Mouse (Mus musculus): ENCODE measurements around the gene Slc34a2. TPM values are rescaled to one million over a fixed set of nuclear protein-coding genes. Genes with fewer than 3 reads are reported as not detected.

Slc34a2 gene
- total RNA-seq, 2 experiments from 2014 or later = 0.14 TPM; not detected in 1

GRCm38 (mm10) chr5:53023432-53023831 lies 14.4 kb upstream of the Slc34a2 start:
- no peak for DNase-seq (ENCODE audit: low spot score in 2 of 2)
- intact Hi-C loops (cut with DNase I) = no loop called here

DNA sequence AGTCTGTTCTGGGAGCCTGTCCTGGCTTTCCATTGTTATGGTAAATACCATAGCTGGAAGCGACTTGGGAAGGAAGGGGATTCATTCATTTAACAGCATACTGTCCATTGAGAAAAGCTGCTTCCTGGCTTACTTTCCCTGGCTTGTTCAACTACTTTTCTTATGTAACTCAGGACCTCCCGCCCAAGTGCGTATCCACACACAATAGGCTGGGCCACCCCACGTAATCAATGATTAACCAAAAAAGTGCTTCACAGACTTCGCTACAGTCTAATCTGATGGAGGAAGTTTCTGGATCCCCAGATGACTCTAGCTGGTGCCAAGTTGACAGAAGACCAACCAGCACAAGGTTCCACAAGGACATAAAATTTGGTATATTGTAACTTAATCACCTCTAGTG lies 14.0 kb upstream of the Slc34a2 start:
- intact Hi-C loops (cut with DNase I) = no loop called here
- DNase-seq (ENCODE audit: low spot score in 2 of 2) = no peak

DNA sequence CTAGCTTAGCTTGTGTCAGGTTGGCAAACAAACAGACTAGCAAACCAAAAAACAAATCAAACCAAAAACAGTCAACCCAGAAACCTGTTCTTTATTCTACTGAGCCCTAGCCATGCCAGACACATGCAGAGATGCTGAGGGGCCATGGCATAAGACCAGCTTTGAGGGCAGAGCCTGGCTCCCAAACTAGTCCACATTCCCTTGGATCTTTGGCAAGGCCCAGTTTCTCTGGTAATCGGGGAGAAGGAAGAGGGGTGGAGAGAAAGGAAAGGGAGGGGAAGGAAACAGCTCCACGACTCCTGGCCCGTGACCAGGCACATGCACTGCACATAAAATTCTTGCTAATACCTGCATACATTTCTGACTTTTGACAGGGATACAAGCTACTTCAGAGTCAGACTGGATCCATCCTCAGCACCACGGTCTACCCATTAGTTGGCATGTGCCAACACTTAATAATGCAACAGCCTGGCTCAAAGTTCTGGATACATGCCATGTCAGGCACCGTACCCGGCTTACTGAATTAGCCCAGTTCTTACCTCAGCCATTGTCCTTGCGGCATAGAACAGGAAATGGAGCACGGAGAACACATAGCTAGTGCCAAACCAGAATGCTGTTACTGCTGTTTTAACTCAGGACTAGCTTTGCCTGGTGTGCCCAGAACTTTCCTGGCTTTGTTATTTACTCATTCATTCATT lies 12.5 kb upstream of the Slc34a2 start:
- DNase-seq (ENCODE audit: low spot score in 2 of 2) = peak in 1 of 2 experiments; percentile 4
- intact Hi-C loops (cut with DNase I) = no loop called here

DNA sequence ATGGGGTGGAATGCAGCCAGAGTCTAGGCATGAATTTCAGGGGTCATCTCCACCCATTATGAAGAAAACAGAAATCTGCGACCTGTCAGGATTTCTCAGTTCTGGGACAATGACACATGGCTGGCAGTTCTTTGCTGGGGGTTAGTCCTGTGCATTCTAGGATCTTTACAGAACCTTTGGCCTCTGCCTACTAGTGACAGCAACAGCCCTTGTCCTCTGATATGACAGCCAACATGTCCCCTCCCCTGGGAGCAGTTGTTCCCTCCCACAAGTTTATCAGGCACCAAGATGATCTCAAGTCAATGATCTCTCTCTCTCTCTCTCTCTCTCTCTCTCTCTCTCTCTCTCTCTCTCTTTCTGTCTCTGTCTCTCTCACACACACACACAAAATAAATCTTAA lies 6.5 kb upstream of the Slc34a2 start:
- intact Hi-C loops (cut with DNase I) = no loop called here
- DNase-seq (ENCODE audit: low spot score in 2 of 2) = no peak

- intact Hi-C loops (cut with DNase I) = no loop called here
- DNase-seq (ENCODE audit: low spot score in 2 of 2) = no peak
Observed at GRCm38 (mm10) chr5:53042034-53042748, 4.3 kb downstream of the Slc34a2 start.

GRCm38 (mm10) chr5:53042771-53043371 lies 5.0 kb downstream of the Slc34a2 start:
- intact Hi-C loops (cut with DNase I) = no loop called here
- DNase-seq (ENCODE audit: low spot score in 2 of 2) = no peak

GRCm38 (mm10) chr5:53043716-53044115 lies 5.8 kb downstream of the Slc34a2 start:
- intact Hi-C loops (cut with DNase I) = no loop called here
- no peak for DNase-seq (ENCODE audit: low spot score in 2 of 2)

- no peak for DNase-seq (ENCODE audit: low spot score in 2 of 2)
- intact Hi-C loops (cut with DNase I) = no loop called here
Observed at GRCm38 (mm10) chr5:53047951-53048350, 10.1 kb downstream of the Slc34a2 start.

GRCm38 (mm10) chr5:53048599-53048998 lies 10.7 kb downstream of the Slc34a2 start:
- intact Hi-C loops (cut with DNase I) = no loop called here
- DNase-seq (ENCODE audit: low spot score in 2 of 2) = no peak

- peak in 1 of 2 experiments; percentile 3 for DNase-seq (ENCODE audit: low spot score in 2 of 2)
- intact Hi-C loops (cut with DNase I) = no loop called here
Observed at GRCm38 (mm10) chr5:53049046-53049445, 11.2 kb downstream of the Slc34a2 start.

DNA sequence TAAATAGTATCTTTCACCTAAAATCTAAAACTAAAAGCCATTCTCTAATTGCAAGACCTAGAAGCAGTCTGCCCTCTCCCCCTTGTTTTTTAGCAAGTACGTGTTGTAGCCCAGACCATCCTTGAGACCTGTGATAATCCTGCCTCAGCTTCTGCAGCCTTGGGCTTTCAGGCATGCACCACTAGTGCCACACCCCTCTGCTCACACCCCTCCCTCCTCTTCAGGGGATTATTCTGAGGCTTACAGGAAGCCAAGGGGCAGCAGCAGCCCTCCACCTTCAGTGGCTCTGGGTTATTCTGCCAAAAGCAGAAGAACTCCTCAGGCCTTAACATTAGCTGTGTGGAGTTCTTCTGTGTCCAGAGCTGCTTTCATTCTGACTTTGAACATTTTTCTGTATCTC lies 13.1 kb downstream of the Slc34a2 start:
- no peak for DNase-seq (ENCODE audit: low spot score in 2 of 2)
- intact Hi-C loops (cut with DNase I) = no loop called here

- intact Hi-C loops (cut with DNase I) = no loop called here
- peak in 1 of 2 experiments; percentile 11 for DNase-seq (ENCODE audit: low spot score in 2 of 2)
Observed at GRCm38 (mm10) chr5:53053246-53053645, 15.4 kb downstream of the Slc34a2 start.

DNA sequence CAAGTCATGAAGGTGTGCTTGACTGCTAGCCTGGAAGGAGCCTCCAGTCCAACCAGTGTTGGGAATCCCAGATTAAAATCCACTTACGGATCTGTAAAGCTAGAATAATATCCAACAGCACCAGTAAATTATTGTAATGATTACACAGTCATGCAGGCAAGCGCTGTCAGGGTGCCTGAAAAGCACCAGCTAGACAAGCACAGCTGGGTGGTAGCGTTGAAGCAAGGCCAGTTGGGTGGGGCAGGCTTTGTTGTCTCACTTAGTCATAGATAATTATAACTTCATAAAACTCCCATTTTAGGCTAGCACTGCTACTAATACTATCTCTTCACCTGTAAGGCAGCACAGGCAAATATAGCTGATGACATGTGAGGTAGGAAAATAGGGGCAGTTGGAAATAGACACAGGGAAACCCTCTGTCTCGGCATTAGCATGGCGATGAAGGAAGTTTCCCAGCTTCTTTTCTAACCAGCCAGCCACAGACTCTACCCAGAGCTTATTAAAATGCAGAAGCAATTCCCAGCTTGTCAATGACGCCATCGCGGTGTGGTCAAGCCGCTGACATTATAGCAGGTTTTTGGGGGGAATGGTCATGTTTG lies 23.8 kb downstream of the Slc34a2 start:
- peak in 1 of 2 experiments; percentile 16 for DNase-seq (ENCODE audit: low spot score in 2 of 2)
- intact Hi-C loops (cut with DNase I) = no loop called here

DNA sequence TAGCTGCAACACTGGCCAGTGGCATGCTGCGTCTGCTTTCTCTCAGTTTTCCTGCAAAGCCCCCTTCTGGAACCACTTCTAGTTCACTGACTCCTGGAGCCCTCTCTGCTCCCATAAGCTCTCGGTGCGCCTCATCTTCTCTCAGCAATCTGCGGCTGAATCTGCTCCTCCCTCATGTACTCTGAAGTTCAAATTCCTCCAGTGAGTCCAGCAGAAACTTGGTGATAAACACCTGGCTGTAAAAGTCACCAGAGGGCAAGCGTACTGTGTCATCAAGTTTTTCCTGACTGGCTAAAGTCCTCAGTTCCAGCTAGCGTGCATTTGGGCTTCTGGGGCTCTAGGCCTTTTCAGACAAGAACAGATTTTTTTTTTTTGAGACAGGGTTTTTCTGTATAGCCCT lies 36.7 kb downstream of the Slc34a2 start:
- no peak for DNase-seq (ENCODE audit: low spot score in 2 of 2)
- intact Hi-C loops (cut with DNase I) = no loop called here

GRCm38 (mm10) chr5:53078453-53078852 lies 40.6 kb downstream of the Slc34a2 start:
- DNase-seq (ENCODE audit: low spot score in 2 of 2) = no peak
- intact Hi-C loops (cut with DNase I) = no loop called here

DNA sequence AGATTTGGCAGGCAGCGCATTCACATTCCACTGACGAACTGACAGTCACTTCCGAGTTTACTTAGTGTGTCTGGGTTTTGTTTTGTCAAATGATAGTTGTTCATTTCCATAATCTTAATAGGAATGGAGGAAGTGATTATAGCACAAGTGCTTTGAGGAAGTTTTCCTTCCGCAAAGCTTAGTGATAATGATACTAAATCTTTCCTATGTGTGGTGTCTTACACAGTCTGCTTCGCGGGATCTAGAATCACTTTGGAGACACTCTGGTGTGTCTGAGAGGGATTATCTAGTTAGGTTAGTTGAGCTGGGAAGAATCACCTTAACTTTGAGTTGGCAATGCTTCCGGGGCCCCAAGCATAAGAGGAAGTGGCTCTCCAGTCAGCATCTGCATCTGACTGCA lies 49.6 kb downstream of the Slc34a2 start:
- intact Hi-C loops (cut with DNase I) = no loop called here
- DNase-seq (ENCODE audit: low spot score in 2 of 2) = no peak

DNA sequence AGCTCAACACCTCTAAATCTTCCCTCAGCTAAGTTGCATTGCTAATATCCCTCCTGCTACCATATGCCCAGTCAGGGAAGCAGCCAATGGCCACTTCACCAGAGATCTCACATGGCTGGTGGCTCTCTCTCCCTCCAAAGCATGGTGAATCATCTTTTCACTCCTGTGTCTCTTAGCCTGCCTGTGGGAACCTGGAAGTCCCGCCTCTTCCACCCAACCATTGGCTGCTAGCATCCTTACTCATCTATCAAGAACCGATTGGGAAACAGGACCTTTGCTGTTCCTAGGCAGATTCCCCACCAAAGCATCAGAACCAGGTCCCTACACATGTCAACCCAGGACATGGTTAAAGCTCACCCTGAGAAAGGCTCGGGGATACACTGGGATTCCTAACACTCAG lies 53.5 kb downstream of the Slc34a2 start:
- intact Hi-C loops (cut with DNase I) = loop anchor here (10.0 kb wide), 1 partner anchor 87 kb away; no protein-coding TSS in a partner anchor
- DNase-seq (ENCODE audit: low spot score in 2 of 2) = peak in 1 of 2 experiments; percentile 26

- DNase-seq (ENCODE audit: low spot score in 2 of 2) = no peak
- intact Hi-C loops (cut with DNase I) = loop anchor here (10.0 kb wide), 1 partner anchor 217 kb away; no protein-coding TSS in a partner anchor
Observed at GRCm38 (mm10) chr5:53101848-53102473, 64.1 kb downstream of the Slc34a2 start.

GRCm38 (mm10) chr5:53104177-53104855 lies 66.4 kb downstream of the Slc34a2 start:
- intact Hi-C loops (cut with DNase I) = loop anchor here (10.0 kb wide), 1 partner anchor 220 kb away; no protein-coding TSS in a partner anchor
- DNase-seq (ENCODE audit: low spot score in 2 of 2) = no peak

Measured in left cerebral cortex, postnatal 25 days (tissue).